Mouse (Mus musculus): ENCODE measurements around the gene St3gal5. TPM values are rescaled to one million over a fixed set of nuclear protein-coding genes. Genes with fewer than 3 reads are reported as not detected.

The St3gal5 gene
- polyA plus RNA-seq, 1 experiment, result 27.6 TPM

GRCm38 (mm10) chr6:72134850-72135515 lies 37.6 kb downstream of the St3gal5 start:
- no peaks in the 10 kb centered on the region for H3K27me3 ChIP-seq (ENCODE audit: control insufficient read depth, insufficient read depth, insufficient read length)
- no peaks in the 10 kb centered on the region for H3K79me2 ChIP-seq (ENCODE audit: control insufficient read depth, insufficient read depth)
- peaks cover 4% of the 10 kb centered on the region for H3K36me3 ChIP-seq (ENCODE audit: control insufficient read depth, insufficient read depth)
- TF ChIP-seq MAX (IDR thresholded peaks at IDR 0.05), result no peak
- no peak for TF ChIP-seq CEBPB (IDR thresholded peaks at IDR 0.05; ENCODE audit: low read depth)
- TF ChIP-seq USF1 (IDR thresholded peaks at IDR 0.05; ENCODE audit: low read depth), result no peak
- TF ChIP-seq FOSL1 (IDR thresholded peaks at IDR 0.05; ENCODE audit: insufficient read depth, low read length, poor library complexity, severe bottlenecking), result no peak
- no peak for TF ChIP-seq CTCF (IDR thresholded peaks at IDR 0.05; ENCODE audit: control insufficient read depth, insufficient read depth, insufficient read length)
- no peak for TF ChIP-seq MYOG (IDR thresholded peaks at IDR 0.05; ENCODE audit: control insufficient read depth, extremely low read depth, insufficient read length)
- no peak for TF ChIP-seq MYOD1 (IDR thresholded peaks at IDR 0.05; ENCODE audit: control insufficient read depth, insufficient read length, low read depth)
- H3K4me3 ChIP-seq (ENCODE audit: insufficient read depth, poor library complexity, severe bottlenecking), result no peak overlapping the region
- no peak overlapping the region for H3ac ChIP-seq (ENCODE audit: control insufficient read depth, insufficient read length, low read depth)
- H3K79me3 ChIP-seq (ENCODE audit: low read depth), result no peaks in the 10 kb centered on the region

GRCm38 (mm10) chr6:72136016-72136415 lies 38.6 kb downstream of the St3gal5 start:
- TF ChIP-seq CTCF (IDR thresholded peaks at IDR 0.05; ENCODE audit: control insufficient read depth, insufficient read depth, insufficient read length), result no peak
- no peak for TF ChIP-seq USF1 (IDR thresholded peaks at IDR 0.05; ENCODE audit: low read depth)
- no peak for TF ChIP-seq MYOG (IDR thresholded peaks at IDR 0.05; ENCODE audit: control insufficient read depth, extremely low read depth, insufficient read length)
- no peak for TF ChIP-seq MYOD1 (IDR thresholded peaks at IDR 0.05; ENCODE audit: control insufficient read depth, insufficient read length, low read depth)
- TF ChIP-seq FOSL1 (IDR thresholded peaks at IDR 0.05; ENCODE audit: insufficient read depth, low read length, poor library complexity, severe bottlenecking), result no peak
- no peak for TF ChIP-seq MAX (IDR thresholded peaks at IDR 0.05)
- TF ChIP-seq CEBPB (IDR thresholded peaks at IDR 0.05; ENCODE audit: low read depth), result no peak
- H3ac ChIP-seq (ENCODE audit: control insufficient read depth, insufficient read length, low read depth), result no peak overlapping the region
- H3K4me3 ChIP-seq (ENCODE audit: insufficient read depth, poor library complexity, severe bottlenecking), result no peak overlapping the region

GRCm38 (mm10) chr6:72136543-72136942 lies 39.2 kb downstream of the St3gal5 start:
- no peak overlapping the region for H3ac ChIP-seq (ENCODE audit: control insufficient read depth, insufficient read length, low read depth)
- no peaks in the 10 kb centered on the region for H3K79me3 ChIP-seq (ENCODE audit: low read depth)
- TF ChIP-seq MYOG (IDR thresholded peaks at IDR 0.05; ENCODE audit: control insufficient read depth, extremely low read depth, insufficient read length) (no peak), CTCF (IDR thresholded peaks at IDR 0.05; ENCODE audit: control insufficient read depth, insufficient read depth, insufficient read length) (no peak), FOSL1 (IDR thresholded peaks at IDR 0.05; ENCODE audit: insufficient read depth, low read length, poor library complexity, severe bottlenecking) (no peak), MYOD1 (IDR thresholded peaks at IDR 0.05; ENCODE audit: control insufficient read depth, insufficient read length, low read depth) (no peak), USF1 (IDR thresholded peaks at IDR 0.05; ENCODE audit: low read depth) (no peak), CEBPB (IDR thresholded peaks at IDR 0.05; ENCODE audit: low read depth) (no peak), MAX (IDR thresholded peaks at IDR 0.05) (no peak)
- no peaks in the 10 kb centered on the region for H3K27me3 ChIP-seq (ENCODE audit: control insufficient read depth, insufficient read depth, insufficient read length)
- H3K4me3 ChIP-seq (ENCODE audit: insufficient read depth, poor library complexity, severe bottlenecking), result no peak overlapping the region
- H3K36me3 ChIP-seq (ENCODE audit: control insufficient read depth, insufficient read depth), result peaks cover 4% of the 10 kb centered on the region
- no peaks in the 10 kb centered on the region for H3K79me2 ChIP-seq (ENCODE audit: control insufficient read depth, insufficient read depth)

More at GRCm38 (mm10) chr6:72136016-72136415, 38.6 kb downstream of the St3gal5 start:
- Histone ChIP-seq H3K79me2 (ENCODE audit: control insufficient read depth, insufficient read depth) (no peaks in the 10 kb centered on the region), H3K27me3 (ENCODE audit: control insufficient read depth, insufficient read depth, insufficient read length) (no peaks in the 10 kb centered on the region), H3K79me3 (ENCODE audit: low read depth) (no peaks in the 10 kb centered on the region), H3K36me3 (ENCODE audit: control insufficient read depth, insufficient read depth) (peaks cover 4% of the 10 kb centered on the region)

GRCm38 (mm10) chr6:72139508-72140193 lies 42.3 kb downstream of the St3gal5 start:
- Histone ChIP-seq H3K79me2 (ENCODE audit: control insufficient read depth, insufficient read depth) (no peaks in the 10 kb centered on the region), H3K4me3 (ENCODE audit: insufficient read depth, poor library complexity, severe bottlenecking) (no peak overlapping the region), H3K27me3 (ENCODE audit: control insufficient read depth, insufficient read depth, insufficient read length) (no peaks in the 10 kb centered on the region), H3K36me3 (ENCODE audit: control insufficient read depth, insufficient read depth) (peaks cover 11% of the 10 kb centered on the region), H3K79me3 (ENCODE audit: low read depth) (no peaks in the 10 kb centered on the region), H3ac (ENCODE audit: control insufficient read depth, insufficient read length, low read depth) (no peak overlapping the region)
- TF ChIP-seq USF1 (IDR thresholded peaks at IDR 0.05; ENCODE audit: low read depth) (no peak), FOSL1 (IDR thresholded peaks at IDR 0.05; ENCODE audit: insufficient read depth, low read length, poor library complexity, severe bottlenecking) (no peak), MAX (IDR thresholded peaks at IDR 0.05) (no peak), CEBPB (IDR thresholded peaks at IDR 0.05; ENCODE audit: low read depth) (no peak), CTCF (IDR thresholded peaks at IDR 0.05; ENCODE audit: control insufficient read depth, insufficient read depth, insufficient read length) (no peak), MYOG (IDR thresholded peaks at IDR 0.05; ENCODE audit: control insufficient read depth, extremely low read depth, insufficient read length) (no peak), MYOD1 (IDR thresholded peaks at IDR 0.05; ENCODE audit: control insufficient read depth, insufficient read length, low read depth) (no peak)

- H3ac ChIP-seq (ENCODE audit: control insufficient read depth, insufficient read length, low read depth), result no peak overlapping the region
- H3K4me3 ChIP-seq (ENCODE audit: insufficient read depth, poor library complexity, severe bottlenecking), result no peak overlapping the region
- H3K36me3 ChIP-seq (ENCODE audit: control insufficient read depth, insufficient read depth), result peaks cover 11% of the 10 kb centered on the region
- no peaks in the 10 kb centered on the region for H3K79me2 ChIP-seq (ENCODE audit: control insufficient read depth, insufficient read depth)
- H3K79me3 ChIP-seq (ENCODE audit: low read depth), result no peaks in the 10 kb centered on the region
- no peak for TF ChIP-seq MYOD1 (IDR thresholded peaks at IDR 0.05; ENCODE audit: control insufficient read depth, insufficient read length, low read depth)
- TF ChIP-seq CTCF (IDR thresholded peaks at IDR 0.05; ENCODE audit: control insufficient read depth, insufficient read depth, insufficient read length), result no peak
- TF ChIP-seq MYOG (IDR thresholded peaks at IDR 0.05; ENCODE audit: control insufficient read depth, extremely low read depth, insufficient read length), result no peak
- TF ChIP-seq MAX (IDR thresholded peaks at IDR 0.05), result no peak
- TF ChIP-seq USF1 (IDR thresholded peaks at IDR 0.05; ENCODE audit: low read depth), result no peak
- TF ChIP-seq CEBPB (IDR thresholded peaks at IDR 0.05; ENCODE audit: low read depth), result no peak
- no peak for TF ChIP-seq FOSL1 (IDR thresholded peaks at IDR 0.05; ENCODE audit: insufficient read depth, low read length, poor library complexity, severe bottlenecking)
- H3K27me3 ChIP-seq (ENCODE audit: control insufficient read depth, insufficient read depth, insufficient read length), result no peaks in the 10 kb centered on the region
Observed at GRCm38 (mm10) chr6:72140371-72140770, 43.0 kb downstream of the St3gal5 start.
